Comparison of ENCODE assay signal across 8 mouse cellular contexts in the genomic region with DNA sequence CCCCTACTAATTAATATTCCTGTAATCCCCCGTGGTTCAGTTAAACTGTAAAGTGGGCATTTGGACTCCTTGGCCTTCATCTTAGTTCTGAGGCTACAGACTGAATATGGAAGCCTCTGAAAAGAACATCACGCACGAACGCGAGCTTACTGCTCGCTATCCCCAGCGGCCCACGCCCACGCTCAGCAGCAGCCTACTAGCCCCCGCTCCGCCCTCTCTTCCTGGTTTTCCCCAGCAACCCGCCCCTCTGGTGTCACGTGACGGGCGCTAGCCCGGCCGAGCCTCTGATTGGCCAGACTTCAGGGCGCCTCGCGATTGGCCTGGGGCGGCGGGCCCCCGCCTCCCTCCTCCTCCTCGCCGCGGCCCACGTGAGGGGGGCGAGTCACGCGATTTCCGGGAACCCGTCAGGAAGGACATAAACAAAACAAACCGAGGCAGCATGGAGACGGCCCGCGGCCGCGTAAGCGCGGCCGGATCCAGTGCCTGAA. TPM values are rescaled to one million over a fixed set of nuclear protein-coding genes. Genes with fewer than 3 reads are reported as not detected.
DNase-seq lines count a peak whose midpoint lies in the region; ATAC-seq and TF ChIP-seq lines count a peak whose summit lies in the region.

Gene Crebrf (plus strand): TSS at position 380 of the 488 bp plus-strand sequence.

- peak within 1 kb of the TSS; percentile 82; the same call in 1 of the 2 replicates for H3K27ac ChIP-seq in ES-E14 (ENCODE audit: insufficient read depth, low read depth, low read length, poor library complexity, severe bottlenecking)
- H3K27ac ChIP-seq in forebrain, embryonic 15.5 days (replicated peaks) = peak within 1 kb of the TSS; percentile 82

- TF ChIP-seq CTCF in lung, adult 2 months (IDR thresholded peaks at IDR 0.05; ENCODE audit: insufficient read depth, low read length) = no peak

- H3K4me1 ChIP-seq in ES-E14 (ENCODE audit: control insufficient read depth in 2 of 2, insufficient read depth in 2 of 2, low read length in 2 of 2, poor library complexity in 1 of 2) = 0 out of 4 replicates have a peak, but pooled peaks cover 0 to 1% of the 10 kb centered on the region in 2 experiments
- H3K4me1 ChIP-seq in forebrain, embryonic 15.5 days = peaks cover 15% of the 10 kb centered on the region
- H3K4me1 ChIP-seq in lung, adult 2 months (ENCODE audit: control insufficient read depth, insufficient read depth, low read length) = 0 out of 2 replicates have a peak, but pooled peaks cover 2% of the 10 kb centered on the region

- peak within 1 kb of the TSS; percentile 95 to 96 for H3K4me3 ChIP-seq in ES-E14 (ENCODE audit: insufficient read depth in 1 of 2, low read depth in 1 of 2, low read length in 2 of 2, poor library complexity in 1 of 2, severe bottlenecking in 1 of 2)
- H3K4me3 ChIP-seq in forebrain, embryonic 15.5 days = peak within 1 kb of the TSS; percentile 77
- H3K4me3 ChIP-seq in lung, adult 2 months (replicated peaks; ENCODE audit: extremely low read depth, low read depth, low read length) = peak within 1 kb of the TSS; percentile 94

- in situ Hi-C loops in ES-E14 (cut with MboI; ENCODE audit: low sequenced_read_pairs in 2 of 2, unreplicated experiment in 2 of 2) = no loop called here

- ATAC-seq in forebrain, embryonic 15.5 days (replicated peaks) = peak; percentile 77
- peak; percentile 79 for ATAC-seq in neutrophil, adult 5-6 weeks (ENCODE audit: extremely low read depth, insufficient number of reproducible peaks, low FRiP score, poor library complexity, severe bottlenecking)

- intact Hi-C loops in heart, postnatal 25 days (cut with DNase I) = loop anchor here (2.0 to 5.0 kb wide), 2 partner anchors 39 to 53 kb away; partner anchors contain the start of gene Atp6v0e

- TF ChIP-seq POLR2A in lung, adult 2 months (IDR thresholded peaks at IDR 0.05; ENCODE audit: borderline replicate concordance, extremely low read depth, low read depth, low read length) = peak; percentile 65; the same call in 1 of the 2 replicates

- H3K9me3 ChIP-seq in ES-E14 (ENCODE audit: control insufficient read depth, insufficient read depth, low read depth, low read length) = no peaks in the 10 kb centered on the region
- no peaks in the 10 kb centered on the region for H3K9me3 ChIP-seq in forebrain, embryonic 15.5 days

- peak within 1 kb of the TSS; percentile 69 for H3K4me2 ChIP-seq in forebrain, embryonic 15.5 days (replicated peaks)

- no peaks in the 10 kb centered on the region for H3K27me3 ChIP-seq in forebrain, embryonic 15.5 days

- peak within 1 kb of the TSS; percentile 83 for H3K9ac ChIP-seq in ES-E14 (ENCODE audit: insufficient read depth, low read depth, low read length, poor library complexity, severe bottlenecking)
- peak within 1 kb of the TSS; percentile 72 for H3K9ac ChIP-seq in forebrain, embryonic 15.5 days (replicated peaks)

- WGBS in forebrain, embryonic 15.5 days = 0% methylated on average over 41 of the region's 41 CpGs
- WGBS in lung, adult 2 months = under 1% methylated on average over 41 of the region's 41 CpGs

- H3K36me3 ChIP-seq in ES-E14 (ENCODE audit: control insufficient read depth, insufficient read depth, low read length, poor library complexity, severe bottlenecking) = no peaks in the 10 kb centered on the region
- no peaks in the 10 kb centered on the region for H3K36me3 ChIP-seq in forebrain, embryonic 15.5 days

- DNase-seq in ES-E14 (ENCODE audit: low read depth, low spot score) = peak; percentile 95
- DNase-seq in cerebellum, adult 11-12 months = peak; percentile 98
- DNase-seq in heart, postnatal 25 days (ENCODE audit: low spot score) = peak; percentile 99
- peak; percentile 99 for DNase-seq in layer of hippocampus, adult 18-20 months (ENCODE audit: low spot score in 2 of 2)
- DNase-seq in lung, adult 2 months = peak; percentile 96
- DNase-seq in thymus, adult 18-20 months = peak; percentile 99

TF ChIP-seq in ES-E14, 5 proteins besides CTCF, POLR2A, EP300 and RAD21:
- TF ChIP-seq MAFK (IDR thresholded peaks at IDR 0.05; ENCODE audit: insufficient read depth, low read depth, low read length) (no peak), HCFC1 (IDR thresholded peaks at IDR 0.05; ENCODE audit: borderline replicate concordance, insufficient read depth, low read length) (0 out of 2 replicates have a peak, but pooled peaks have one; percentile 67)

RNA-seq across cellular contexts. Expression of gene Crebrf, which starts in this region (rescaled TPM):
- total RNA-seq in ES-E14 (2012; rRNA removed) = 16.6 and 36.3 TPM in 2 replicates
- 14.9 and 16.8 TPM in 2 replicates for polyA plus RNA-seq in forebrain, embryonic 15.5 days (2015; fragmentation: Nextera tagmentation; extraction: Ambion mirVana)
- total RNA-seq in heart, postnatal 25 days (2021) = 10 to 100 TPM; 65.4 to 72.4 TPM
- total RNA-seq in layer of hippocampus, adult 18-20 months (2021) = 100 to 1,000 TPM; 152 to 159 TPM
- polyA plus RNA-seq in lung, adult 2 months (2012; rRNA removed) = 5.7 and 10.5 TPM in 2 replicates
- total RNA-seq in neutrophil, adult 5-6 weeks (2017) = 181 and 193 TPM in 2 replicates

Comparison
In these comparisons a context has a peak if more than half of its experiments do, and no peak if none do; other contexts are left out.
1. Peak in every context shown above with its lines: DNase-seq, ATAC-seq, H3K4me3 ChIP-seq and H3K27ac ChIP-seq.